ENCODE assay signal across 37 mouse cellular contexts in the genomic region with DNA sequence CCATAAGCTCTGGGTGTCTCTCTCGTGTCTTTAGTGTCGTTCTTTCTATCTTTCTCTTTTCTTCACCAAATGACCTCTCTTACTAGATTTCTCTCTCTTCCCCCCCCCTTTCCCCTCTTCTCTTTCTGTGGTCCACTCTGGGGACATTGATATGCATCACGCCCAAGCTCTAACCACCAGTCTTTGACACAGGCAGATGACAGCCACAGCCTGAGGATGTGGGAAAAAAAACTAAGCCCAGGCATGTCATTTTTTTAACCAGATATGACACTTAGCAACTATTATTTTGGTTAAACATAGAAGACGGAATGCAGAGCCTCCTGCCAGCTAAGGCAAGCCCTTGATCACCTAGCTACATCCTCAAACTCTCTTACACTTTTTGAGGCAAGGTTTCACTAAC. TPM values are rescaled to one million over a fixed set of nuclear protein-coding genes. Genes with fewer than 3 reads are reported as not detected.
DNase-seq lines count a peak whose midpoint lies in the region; ATAC-seq and TF ChIP-seq lines count a peak whose summit lies in the region.
"Had no signal": no experiment of that assay in that cellular context is flagged by ENCODE, and none has a peak within 500 bp of the region (broad histone marks: within the 10 kb centered on the region; RNA-seq: fewer than 3 reads in every experiment).

No protein-coding gene starts in this region.

- H3K36me3 ChIP-seq in spleen, adult 2 months (ENCODE audit: control insufficient read depth, insufficient read depth, low read length): no peaks in the 10 kb centered on the region
- H3K36me3 ChIP-seq in hindbrain, embryonic 14.5 days (replicated peaks; ENCODE audit: control insufficient read depth, insufficient read depth): no peaks in the 10 kb centered on the region
- H3K36me3 ChIP-seq: G1E; heart, embryonic 13.5 days; limb, embryonic 12.5 days; liver, embryonic 15.5 days; midbrain, embryonic 12.5 days; neural tube, embryonic 13.5 days had no signal

- no peak for TF ChIP-seq CTCF in spleen, adult 2 months (IDR thresholded peaks at IDR 0.05; ENCODE audit: extremely low read depth, insufficient read depth, insufficient read length, insufficient replicate concordance)

- H3K27ac ChIP-seq in spleen, adult 2 months (ENCODE audit: insufficient read depth, low read length): peak overlapping the region; percentile 48
- no peak overlapping the region for H3K27ac ChIP-seq in hindbrain, embryonic 14.5 days
- H3K27ac ChIP-seq: heart, adult 2 months; heart, embryonic 13.5 days; hindbrain, postnatal 0 days; limb, embryonic 12.5 days; liver, embryonic 15.5 days; midbrain, embryonic 12.5 days; neural tube, embryonic 13.5 days had no signal

- H3K4me2 ChIP-seq in hindbrain, embryonic 14.5 days (replicated peaks): no peak overlapping the region
- H3K4me2 ChIP-seq: heart, embryonic 13.5 days; limb, embryonic 12.5 days; liver, embryonic 15.5 days; lung, embryonic 14.5 days; midbrain, embryonic 12.5 days; neural tube, embryonic 13.5 days had no signal

- TF ChIP-seq POLR2A in spleen, adult 2 months (IDR thresholded peaks at IDR 0.05; ENCODE audit: low read depth, low read length): no peak

- H3K27me3 ChIP-seq in spleen, adult 2 months (ENCODE audit: control insufficient read depth, insufficient read depth, low read length): no peaks in the 10 kb centered on the region
- no peaks in the 10 kb centered on the region for H3K27me3 ChIP-seq in hindbrain, embryonic 14.5 days (ENCODE audit: control insufficient read depth, insufficient read depth, low read length)
- H3K27me3 ChIP-seq: limb, embryonic 12.5 days; liver, embryonic 15.5 days had no signal

- 23% methylated on average over 4 of the region's 4 CpGs for WGBS in spleen, adult 2 months
- WGBS in hindbrain, embryonic 14.5 days: 83% methylated on average over 4 of the region's 4 CpGs

- peak; percentile 9 to 27 for ATAC-seq in hematopoietic stem cell, adult 5-6 weeks (replicated peaks in 1 of 2; ENCODE audit: insufficient read depth in 1 of 2, low FRiP score in 2 of 2, low TSS enrichment in 1 of 2, low read depth in 1 of 2, poor library complexity in 2 of 2, severe bottlenecking in 2 of 2)
- peak; percentile 7; the same call in 1 of the 2 replicates for ATAC-seq in megakaryocyte progenitor cell, adult 5-6 weeks (replicated peaks; ENCODE audit: poor library complexity)
- ATAC-seq in hindbrain, embryonic 14.5 days (ENCODE audit: low FRiP score): no peak
- ATAC-seq: forebrain, embryonic 14.5 days; hindbrain, postnatal 0 days; intestine, postnatal 0 days had no signal

- no peaks in the 10 kb centered on the region for H3K9me3 ChIP-seq in hindbrain, embryonic 14.5 days (ENCODE audit: control insufficient read depth, low read length)
- H3K9me3 ChIP-seq: G1E; heart, embryonic 13.5 days; limb, embryonic 12.5 days; liver, embryonic 15.5 days; midbrain, embryonic 12.5 days; neural tube, embryonic 13.5 days had no signal

- no peak for DNase-seq in spleen, adult 2 months (ENCODE audit: low read depth in 1 of 2, low spot score in 2 of 2)
- no peak for DNase-seq in spleen, postnatal 4 days (ENCODE audit: low spot score in 2 of 2)
- DNase-seq in gastrocnemius, postnatal 10 days: no peak
- DNase-seq in hindbrain, embryonic 14.5 days (ENCODE audit: low spot score): no peak
- no peak for DNase-seq in gastrocnemius, postnatal 25 days
- DNase-seq: adrenal gland, postnatal 36 days; cerebellum, adult 8-10 months; cerebellum, postnatal 25 days; gastrocnemius, postnatal 36 days; heart, adult 2 months; heart, postnatal 10 days; kidney, adult 9 months; kidney, postnatal 10 days; lung, embryonic 14.5 days; lung, postnatal 14 days; thymus, postnatal 25 days had no signal

- H3K4me3 ChIP-seq in spleen, adult 2 months (ENCODE audit: extremely low read depth, insufficient read depth, insufficient read length): peak overlapping the region; percentile 50; the same call in 1 of the 2 replicates
- no peak overlapping the region for H3K4me3 ChIP-seq in hindbrain, embryonic 14.5 days (replicated peaks; ENCODE audit: low read length)
- H3K4me3 ChIP-seq: heart, adult 2 months; heart, embryonic 13.5 days; limb, embryonic 12.5 days; liver, embryonic 15.5 days; midbrain, embryonic 12.5 days; myocyte; neural tube, embryonic 13.5 days had no signal

- no peak overlapping the region for H3K9ac ChIP-seq in hindbrain, embryonic 14.5 days
- H3K9ac ChIP-seq: heart, embryonic 13.5 days; limb, embryonic 12.5 days; liver, embryonic 15.5 days; lung, embryonic 14.5 days; midbrain, embryonic 12.5 days; neural tube, embryonic 13.5 days had no signal

- peaks cover 3% of the 10 kb centered on the region; the same call in 1 of the 2 replicates for H3K4me1 ChIP-seq in spleen, adult 2 months (ENCODE audit: control insufficient read depth, insufficient read depth, insufficient read length)
- H3K4me1 ChIP-seq in hindbrain, embryonic 14.5 days (replicated peaks; ENCODE audit: control insufficient read depth, insufficient read depth, low read length): peaks cover 6% of the 10 kb centered on the region

RNA-seq across cellular contexts. Expression of a gene that starts 1.7 kb away (rescaled TPM):
- 97.1 and 102 TPM in 2 replicates for polyA plus RNA-seq in spleen, adult 2 months (2012; rRNA removed)
- 94.2 and 115 TPM in 2 replicates for total RNA-seq in hematopoietic stem cell, adult 5-6 weeks (2017)
- 1,033 and 1,153 TPM in 2 replicates for total RNA-seq in megakaryocyte progenitor cell, adult 5-6 weeks (2015)
- total RNA-seq in megakaryocyte progenitor cell, adult 5-6 weeks (2017): 382 and 449 TPM in 2 replicates
- total RNA-seq in gastrocnemius, postnatal 10 days (2021): not detected
- not detected in 2 replicates for polyA plus RNA-seq in hindbrain, embryonic 14.5 days (2014; fragmentation: Nextera tagmentation; extraction: Ambion mirVana)
- total RNA-seq in gastrocnemius, postnatal 25 days (2021): not detected
- total RNA-seq: G1E; gastrocnemius, postnatal 36 days; heart, adult 2 months; heart, postnatal 10 days; hindbrain, postnatal 0 days; left cerebral cortex, adult 18-20 months; left cerebral cortex, postnatal 25 days; midbrain, postnatal 0 days had no signal
- polyA plus RNA-seq: forebrain, embryonic 14.5 days; G1E; hindbrain, embryonic 11.5 days; hindbrain, postnatal 0 days; limb, embryonic 12.5 days; midbrain, embryonic 12.5 days; myocyte; neural tube, embryonic 13.5 days had no signal

RNA-seq across cellular contexts. Expression of a gene that starts 2.0 kb away (rescaled TPM):
- polyA plus RNA-seq in spleen, adult 2 months (2012; rRNA removed): 0.26 TPM in 1 of 2 replicates, not detected in the other
- not detected in 2 replicates for total RNA-seq in hematopoietic stem cell, adult 5-6 weeks (2017)
- 0.49 and 0.66 TPM in 2 replicates for total RNA-seq in megakaryocyte progenitor cell, adult 5-6 weeks (2015)
- not detected in 2 replicates for total RNA-seq in megakaryocyte progenitor cell, adult 5-6 weeks (2017)
- not detected for total RNA-seq in gastrocnemius, postnatal 10 days (2021)
- polyA plus RNA-seq in hindbrain, embryonic 14.5 days (2014; fragmentation: Nextera tagmentation; extraction: Ambion mirVana): not detected in 2 replicates
- total RNA-seq in gastrocnemius, postnatal 25 days (2021): not detected
- total RNA-seq: adrenal gland, adult 18-20 months; adrenal gland, postnatal 36 days; G1E; gastrocnemius, postnatal 36 days; heart, adult 2 months; heart, postnatal 10 days; hindbrain, postnatal 0 days; left cerebral cortex, adult 18-20 months; left cerebral cortex, postnatal 25 days; liver, adult 2 months; midbrain, postnatal 0 days had no signal
- polyA plus RNA-seq: embryonic facial prominence, embryonic 11.5 days; forebrain, embryonic 14.5 days; G1E; heart, adult 2 months; heart, embryonic 13.5 days; hindbrain, embryonic 11.5 days; hindbrain, postnatal 0 days; intestine, postnatal 0 days; large intestine, adult 2 months; limb, embryonic 12.5 days; liver, embryonic 15.5 days; lung, embryonic 14.5 days; midbrain, embryonic 12.5 days; midbrain, postnatal 0 days; myocyte; neural tube, embryonic 13.5 days; stomach, embryonic 16.5 days had no signal

RNA-seq across cellular contexts. Expression of a gene that starts 5.3 kb away (rescaled TPM):
- 37.8 and 39.1 TPM in 2 replicates for polyA plus RNA-seq in spleen, adult 2 months (2012; rRNA removed)
- 316 and 319 TPM in 2 replicates for total RNA-seq in hematopoietic stem cell, adult 5-6 weeks (2017)
- total RNA-seq in megakaryocyte progenitor cell, adult 5-6 weeks (2015): 450 and 456 TPM in 2 replicates
- 759 and 825 TPM in 2 replicates for total RNA-seq in megakaryocyte progenitor cell, adult 5-6 weeks (2017)
- total RNA-seq in gastrocnemius, postnatal 10 days (2021): 100 to 1,000 TPM; 346 to 421 TPM
- polyA plus RNA-seq in hindbrain, embryonic 14.5 days (2014; fragmentation: Nextera tagmentation; extraction: Ambion mirVana): 122 and 144 TPM in 2 replicates
- 100 to 1,000 TPM; 310 to 323 TPM for total RNA-seq in gastrocnemius, postnatal 25 days (2021)

RNA-seq across cellular contexts. Expression of a gene that starts 5.3 kb away (rescaled TPM):
- not detected in 2 replicates for polyA plus RNA-seq in spleen, adult 2 months (2012; rRNA removed)
- total RNA-seq in hematopoietic stem cell, adult 5-6 weeks (2017): 2.5 TPM in 1 of 2 replicates, not detected in the other
- total RNA-seq in megakaryocyte progenitor cell, adult 5-6 weeks (2015): not detected in 2 replicates
- total RNA-seq in megakaryocyte progenitor cell, adult 5-6 weeks (2017): 1.8 and 2.3 TPM in 2 replicates
- 1 to 10 TPM in 1 of 2 experiments, under 1 TPM in 1; 0.66 to 1.2 TPM for total RNA-seq in gastrocnemius, postnatal 10 days (2021)
- 0.62 TPM in 1 of 2 replicates, not detected in the other for polyA plus RNA-seq in hindbrain, embryonic 14.5 days (2014; fragmentation: Nextera tagmentation; extraction: Ambion mirVana)
- total RNA-seq in gastrocnemius, postnatal 25 days (2021): under 1 TPM; 0.46 to 0.62 TPM
- total RNA-seq: G1E; liver, adult 2 months had no signal
- polyA plus RNA-seq: embryonic facial prominence, embryonic 11.5 days; forebrain, embryonic 14.5 days; G1E; large intestine, adult 2 months; limb, embryonic 12.5 days; liver, embryonic 15.5 days; lung, embryonic 14.5 days had no signal

RNA-seq across cellular contexts. Expression of a gene that starts 11.1 kb away (rescaled TPM):
- 0.12 and 0.18 TPM in 2 replicates for polyA plus RNA-seq in spleen, adult 2 months (2012; rRNA removed)
- not detected in 2 replicates for total RNA-seq in hematopoietic stem cell, adult 5-6 weeks (2017)
- total RNA-seq in megakaryocyte progenitor cell, adult 5-6 weeks (2015): 0.42 TPM in 1 of 2 replicates, not detected in the other
- not detected in 2 replicates for total RNA-seq in megakaryocyte progenitor cell, adult 5-6 weeks (2017)
- not detected for total RNA-seq in gastrocnemius, postnatal 10 days (2021)
- polyA plus RNA-seq in hindbrain, embryonic 14.5 days (2014; fragmentation: Nextera tagmentation; extraction: Ambion mirVana): not detected in 2 replicates
- not detected for total RNA-seq in gastrocnemius, postnatal 25 days (2021)
- total RNA-seq: adrenal gland, adult 18-20 months; adrenal gland, postnatal 36 days; G1E; gastrocnemius, postnatal 36 days; heart, adult 2 months; heart, postnatal 10 days; hindbrain, postnatal 0 days; left cerebral cortex, adult 18-20 months; left cerebral cortex, postnatal 25 days; liver, adult 2 months; midbrain, postnatal 0 days had no signal
- polyA plus RNA-seq: forebrain, embryonic 14.5 days; G1E; heart, adult 2 months; heart, embryonic 13.5 days; hindbrain, embryonic 11.5 days; hindbrain, postnatal 0 days; large intestine, adult 2 months; limb, embryonic 12.5 days; liver, adult 2 months; liver, embryonic 15.5 days; lung, embryonic 14.5 days; midbrain, embryonic 12.5 days; midbrain, postnatal 0 days; myocyte; neural tube, embryonic 13.5 days; stomach, embryonic 16.5 days had no signal

Comparison
In these comparisons a context has a peak if more than half of its experiments do, and no peak if none do; other contexts are left out.
1. RNA of a gene that starts 1.7 kb away (total RNA-seq): 382 to 1,153 TPM in megakaryocyte progenitor cell, adult 5-6 weeks and 94.2 to 115 TPM in hematopoietic stem cell, adult 5-6 weeks; not detected in gastrocnemius, postnatal 10 days and not detected in gastrocnemius, postnatal 25 days; every median in the first group is over 10 times any median in the second.